Mouse (Mus musculus): ENCODE measurements around the gene Vegfa.

GRCm38 (mm10) chr17:46028210-46029051 is 3.7 kb downstream of the Vegfa start:
- TF ChIP-seq POLR2A (IDR thresholded peaks at IDR 0.05; ENCODE audit: low read depth, low read length) (no peak), CTCF (IDR thresholded peaks at IDR 0.05; ENCODE audit: extremely low read depth, insufficient read depth, insufficient read length, insufficient replicate concordance) (no peak)

All from spleen, adult 2 months (tissue).